Mouse (Mus musculus) kidney, embryonic 14.5 days (tissue): Measurements from ENCODE around the gene Ror1. TPM values are rescaled to one million over a fixed set of nuclear protein-coding genes. Genes with fewer than 3 reads are reported as not detected.

ENCODE experiments used
- ATAC-seq: fragments of 200-750 bp; cut with Nextera tagmentation; 2 replicates; pipeline ENCODE4 v1.8.0; 2017; ENCODE audit warnings: moderate number of reproducible peaks, mild to moderate bottlenecking, moderate TSS enrichment, moderate library complexity; ENCODE audit not compliant: low FRiP score, low TSS enrichment
- H3K27ac ChIP-seq: fragments of 300-500 bp; sonication (generic); 2 replicates; pipeline ENCODE4 v1.5.1; 2014; ENCODE audit warnings: low read depth, mild to moderate bottlenecking, low read length, moderate library complexity, mixed read lengths
- H3K27me3 ChIP-seq: fragments of 300-500 bp; sonication (generic); 2 replicates; pipeline ENCODE4 v1.6.1; 2014; ENCODE audit warnings: mild to moderate bottlenecking, low read length; ENCODE audit not compliant: control insufficient read depth, insufficient read depth
- H3K36me3 ChIP-seq: fragments of 300-500 bp; sonication (generic); 2 replicates; pipeline ENCODE4 v1.6.1; 2014; ENCODE audit warnings: low read length, mixed read lengths; ENCODE audit not compliant: control insufficient read depth, insufficient read depth
- H3K4me1 ChIP-seq: fragments of 300-500 bp; sonication (generic); 2 replicates; pipeline ENCODE4 v1.6.1; 2014; ENCODE audit warnings: low read length, mixed read lengths; ENCODE audit not compliant: control insufficient read depth, insufficient read depth
- H3K4me2 ChIP-seq: fragments of 300-500 bp; sonication (generic); replicated peaks from 2 replicates; pipeline ENCODE4 v1.6.1; 2014; ENCODE audit warnings: low read depth, mild to moderate bottlenecking, low read length
- H3K4me3 ChIP-seq: fragments of 300-500 bp; sonication (generic); 2 replicates; pipeline ENCODE4 v1.5.1; 2014; ENCODE audit warnings: mild to moderate bottlenecking, low read length
- H3K9ac ChIP-seq: fragments of 300-500 bp; sonication (generic); 2 replicates; pipeline ENCODE4 v1.6.1; 2014; ENCODE audit warnings: low read depth, mild to moderate bottlenecking, low read length, moderate library complexity
- H3K9me3 ChIP-seq: fragments of 300-500 bp; sonication (generic); 2 replicates; pipeline ENCODE4 v1.6.1; 2016; ENCODE audit warnings: low read length; ENCODE audit not compliant: control insufficient read depth
- WGBS: fragments of 180-500 bp; shearing (Covaris S2); extraction: QIAGEN DNeasy Blood & Tissue Kit; methylation state at CpG from one replicate; pipeline ENCODE4 v1.1.7; 2014; 5-methylcytosine and 5-hydroxymethylcytosine counted together
- polyA plus RNA-seq: library from polyadenylated mRNA; unstranded; fragments of >200 nt; fragmentation: Nextera tagmentation; extraction: Ambion mirVana; gene quantifications from 2 replicates; pipeline ENCODE4 v1.2.1, GENCODE M21; 2014

The Ror1 gene
- polyA plus RNA-seq, 1 experiment from 2014 or later, result 12.8 TPM

DNA sequence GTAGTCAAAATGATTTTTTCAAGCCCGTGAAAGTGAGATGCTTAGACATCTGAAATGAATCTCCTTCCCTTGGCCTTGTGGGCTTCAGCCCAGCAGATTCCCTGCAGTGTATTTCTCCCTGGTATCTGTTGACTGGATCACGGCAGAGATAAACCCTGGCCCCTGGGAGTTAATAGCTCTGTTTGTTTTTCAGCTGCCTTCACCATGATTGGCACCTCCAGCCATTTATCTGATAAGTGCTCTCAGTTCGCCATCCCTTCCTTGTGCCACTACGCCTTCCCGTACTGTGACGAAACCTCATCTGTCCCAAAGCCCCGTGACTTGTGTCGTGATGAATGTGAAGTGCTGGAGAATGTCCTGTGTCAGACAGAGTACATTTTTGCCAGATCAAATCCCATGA is 313.9 kb downstream of the Ror1 start:
- H3K36me3 ChIP-seq, result 0 out of 2 replicates have a peak, but pooled peaks cover 3% of the 10 kb centered on the region
- H3K9ac ChIP-seq, result no peak overlapping the region
- WGBS, result 55% methylated on average over 8 of the region's 8 CpGs
- H3K9me3 ChIP-seq, result no peaks in the 10 kb centered on the region
- no peak overlapping the region for H3K4me2 ChIP-seq
- no peak for ATAC-seq
- H3K4me3 ChIP-seq, result no peak overlapping the region
- no peak overlapping the region for H3K27ac ChIP-seq
- peaks cover 6% of the 10 kb centered on the region; the same call in 1 of the 2 replicates for H3K4me1 ChIP-seq
- no peaks in the 10 kb centered on the region for H3K27me3 ChIP-seq

GRCm38 (mm10) chr4:100411841-100412539 is 316.4 kb downstream of the Ror1 start:
- Histone ChIP-seq H3K4me1 (peaks cover 6% of the 10 kb centered on the region; the same call in 1 of the 2 replicates), H3K27ac (no peak overlapping the region), H3K27me3 (no peaks in the 10 kb centered on the region), H3K36me3 (0 out of 2 replicates have a peak, but pooled peaks cover 3% of the 10 kb centered on the region), H3K4me3 (no peak overlapping the region), H3K4me2 (no peak overlapping the region), H3K9me3 (no peaks in the 10 kb centered on the region), H3K9ac (no peak overlapping the region)
- no peak for ATAC-seq
- WGBS, result 69% methylated on average over 13 of the region's 13 CpGs

DNA sequence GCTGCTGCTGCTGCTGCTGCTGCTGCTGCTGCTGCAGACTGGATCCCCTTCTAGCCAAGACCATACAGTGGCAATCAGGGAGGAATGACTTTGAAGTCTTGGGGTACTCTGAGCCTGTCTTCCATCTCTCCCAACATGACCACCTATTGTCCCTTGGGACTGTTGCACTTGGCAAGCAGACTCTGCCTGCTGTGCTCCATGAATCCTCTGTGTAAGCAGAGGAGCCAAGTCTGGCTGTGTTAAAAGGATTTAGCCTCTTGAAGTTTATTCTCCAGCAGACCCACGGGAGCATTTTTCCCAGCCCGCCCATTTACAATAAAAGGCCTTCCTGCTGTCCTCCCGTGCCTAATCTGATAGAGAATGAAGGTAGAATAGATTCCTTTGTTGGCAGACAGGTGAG is 327.2 kb downstream of the Ror1 start:
- Histone ChIP-seq H3K4me1 (no peaks in the 10 kb centered on the region), H3K4me3 (no peak overlapping the region), H3K36me3 (no peaks in the 10 kb centered on the region), H3K27me3 (no peaks in the 10 kb centered on the region), H3K27ac (no peak overlapping the region), H3K9me3 (no peaks in the 10 kb centered on the region), H3K9ac (no peak overlapping the region), H3K4me2 (no peak overlapping the region)
- 29% methylated on average over 3 of the region's 3 CpGs for WGBS
- ATAC-seq, result no peak

DNA sequence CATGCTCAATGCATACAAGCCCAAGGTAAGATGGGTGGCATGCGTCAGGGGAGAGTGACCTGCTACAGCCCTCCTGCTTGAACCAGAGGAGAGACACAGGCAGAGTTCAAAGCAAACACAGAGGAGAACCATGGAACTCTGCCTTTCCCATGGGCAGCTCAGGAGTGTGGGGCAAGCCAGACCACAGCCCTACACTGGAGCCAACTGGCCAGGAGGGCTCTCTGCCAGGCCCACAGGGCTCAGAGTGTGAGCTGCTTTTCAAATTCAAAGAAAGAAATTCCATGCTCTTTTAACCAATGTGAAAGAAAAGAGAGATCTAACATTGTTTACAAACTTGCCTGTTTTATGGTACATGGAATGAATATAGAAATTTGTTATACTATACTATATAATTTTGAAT is 330.5 kb downstream of the Ror1 start:
- no peak overlapping the region for H3K9ac ChIP-seq
- H3K9me3 ChIP-seq, result no peaks in the 10 kb centered on the region
- peaks cover 11% of the 10 kb centered on the region; the same call in 1 of the 2 replicates for H3K4me1 ChIP-seq
- WGBS, result 92% methylated on average over 1 of the region's 1 CpGs
- no peaks in the 10 kb centered on the region for H3K36me3 ChIP-seq
- no peak for ATAC-seq
- no peak overlapping the region for H3K27ac ChIP-seq
- H3K4me3 ChIP-seq, result no peak overlapping the region
- H3K27me3 ChIP-seq, result no peaks in the 10 kb centered on the region
- no peak overlapping the region for H3K4me2 ChIP-seq

DNA sequence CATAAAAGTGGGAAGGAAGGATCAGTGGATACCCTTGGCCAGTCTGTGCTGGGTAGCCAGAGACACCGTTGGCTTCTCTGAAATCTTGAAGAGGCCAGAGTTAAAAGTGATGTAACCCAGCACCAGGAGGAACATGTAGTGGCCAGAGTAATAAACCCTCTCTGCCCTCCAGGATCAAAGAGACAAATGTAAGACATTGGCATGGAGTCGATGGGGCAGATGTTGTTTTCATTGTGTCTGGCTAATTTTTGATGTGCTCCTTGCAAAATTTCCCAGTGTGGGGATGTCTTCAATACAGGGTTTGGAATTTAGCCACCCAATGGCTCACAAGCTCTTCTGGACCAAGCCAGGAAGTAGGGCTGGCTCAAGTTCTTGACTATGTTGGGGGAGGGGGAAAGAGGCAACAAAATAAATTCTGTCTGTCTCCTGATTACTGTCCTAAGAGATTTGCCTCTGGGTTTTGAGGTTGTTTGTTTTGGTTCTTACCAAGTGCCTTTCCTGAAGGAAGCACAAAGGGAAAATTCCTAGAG is 333.8 kb downstream of the Ror1 start:
- Histone ChIP-seq H3K27me3 (no peaks in the 10 kb centered on the region), H3K9me3 (no peaks in the 10 kb centered on the region), H3K4me2 (no peak overlapping the region), H3K4me3 (no peak overlapping the region), H3K9ac (no peak overlapping the region), H3K27ac (no peak overlapping the region), H3K4me1 (peaks cover 11% of the 10 kb centered on the region; the same call in 1 of the 2 replicates), H3K36me3 (no peaks in the 10 kb centered on the region)
- ATAC-seq, result no peak
- 28% methylated on average over 2 of the region's 2 CpGs for WGBS

- WGBS, result 45% methylated on average over 8 of the region's 8 CpGs
- H3K27ac ChIP-seq, result 0 out of 2 replicates have a peak overlapping the region, but pooled peaks have one; percentile 47
Measured at GRCm38 (mm10) chr4:100435281-100436168, 339.9 kb downstream of the Ror1 start.

DNA sequence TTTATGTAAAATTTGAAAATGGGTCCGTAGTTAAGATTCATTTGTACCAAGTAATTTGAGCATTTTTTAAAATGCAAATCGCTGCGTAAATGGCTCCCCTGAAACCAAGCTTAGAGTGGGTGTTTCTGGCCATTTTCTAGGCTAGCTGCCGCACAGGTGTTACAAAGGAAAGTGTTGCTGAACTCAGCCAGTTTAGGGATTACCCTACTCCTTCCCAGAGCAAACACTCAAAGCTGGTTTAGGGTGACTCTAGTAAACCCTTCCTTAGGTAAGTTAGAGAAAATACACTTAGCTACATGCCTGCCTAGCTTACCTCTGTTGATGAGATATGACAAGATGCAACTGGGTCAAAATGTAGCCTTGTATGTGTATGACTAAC is 340.6 kb downstream of the Ror1 start:
- ATAC-seq, result no peak
- H3K27ac ChIP-seq, result peak overlapping the region; percentile 9; the same call in 1 of the 2 replicates
- H3K9ac ChIP-seq, result no peak overlapping the region
- H3K9me3 ChIP-seq, result no peaks in the 10 kb centered on the region; the same call in 1 of the 2 replicates
- no peaks in the 10 kb centered on the region for H3K27me3 ChIP-seq
- WGBS, result 57% methylated on average over 4 of the region's 4 CpGs
- H3K4me2 ChIP-seq, result no peak overlapping the region
- no peak overlapping the region for H3K4me3 ChIP-seq
- no peaks in the 10 kb centered on the region for H3K4me1 ChIP-seq
- H3K36me3 ChIP-seq, result peaks cover 4% of the 10 kb centered on the region; the same call in 1 of the 2 replicates

More at GRCm38 (mm10) chr4:100435281-100436168, 339.9 kb downstream of the Ror1 start:
- no peak overlapping the region for H3K9ac ChIP-seq
- H3K27me3 ChIP-seq, result no peaks in the 10 kb centered on the region
- no peak overlapping the region for H3K4me3 ChIP-seq
- H3K36me3 ChIP-seq, result no peaks in the 10 kb centered on the region
- H3K9me3 ChIP-seq, result no peaks in the 10 kb centered on the region
- no peaks in the 10 kb centered on the region for H3K4me1 ChIP-seq
- no peak overlapping the region for H3K4me2 ChIP-seq
- peak; percentile 52 for ATAC-seq

GRCm38 (mm10) chr4:100446897-100447296 is 351.3 kb downstream of the Ror1 start:
- ATAC-seq, result peak; percentile 83
- Histone ChIP-seq H3K9me3 (no peaks in the 10 kb centered on the region; the same call in 1 of the 2 replicates), H3K4me2 (no peak overlapping the region), H3K27me3 (no peaks in the 10 kb centered on the region), H3K9ac (no peak overlapping the region), H3K4me3 (no peak overlapping the region), H3K4me1 (0 out of 2 replicates have a peak, but pooled peaks cover 2% of the 10 kb centered on the region), H3K27ac (peak overlapping the region; percentile 43; the same call in 1 of the 2 replicates), H3K36me3 (peaks cover 3% of the 10 kb centered on the region)
- 42% methylated on average over 3 of the region's 3 CpGs for WGBS
